13 mouse cellular contexts compared by ENCODE assay signal in the genomic region with DNA sequence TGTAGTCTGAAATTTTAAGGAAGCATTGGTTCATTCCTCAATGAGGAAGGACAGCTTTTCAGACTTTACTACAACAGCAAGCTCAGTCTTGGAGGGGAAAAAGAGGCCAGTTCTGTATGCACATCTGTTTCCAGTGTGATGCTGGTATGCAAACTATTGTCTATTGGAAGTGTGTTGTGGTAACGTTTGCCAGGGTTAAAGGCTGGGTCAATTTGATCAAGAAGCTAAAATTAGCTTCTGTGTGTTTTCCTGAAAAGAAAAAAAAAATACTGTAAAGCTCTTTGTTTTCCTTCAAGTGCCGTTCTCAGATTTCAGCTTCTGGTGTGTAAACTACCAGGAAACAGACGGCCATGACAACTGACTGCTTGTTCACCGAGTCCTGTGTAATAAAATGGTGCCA.
A peak's percentile ranks its signal among the peaks of the same experiment; 100 is the strongest.
DNase-seq lines count a peak whose midpoint lies in the region; ATAC-seq and TF ChIP-seq lines count a peak whose summit lies in the region.
"Had no signal": no experiment of that assay in that cellular context is flagged by ENCODE, and none has a peak within 500 bp of the region (broad histone marks: within the 10 kb centered on the region; RNA-seq: fewer than 3 reads in every experiment).

No protein-coding gene starts in this region.

- no peaks in the 10 kb centered on the region for H3K9me3 ChIP-seq in hindbrain, embryonic 12.5 days (replicated peaks)
- H3K9me3 ChIP-seq in hindbrain, embryonic 10.5 days: no peaks in the 10 kb centered on the region
- H3K9me3 ChIP-seq in embryonic facial prominence, embryonic 14.5 days (ENCODE audit: control insufficient read depth, low read length): no peaks in the 10 kb centered on the region
- H3K9me3 ChIP-seq in midbrain, postnatal 0 days (ENCODE audit: low read length): no peaks in the 10 kb centered on the region
- H3K9me3 ChIP-seq: forebrain, embryonic 15.5 days; midbrain, embryonic 10.5 days had no signal

- 0 out of 2 replicates have a peak overlapping the region, but pooled peaks have one; percentile 7 for H3K27ac ChIP-seq in hindbrain, embryonic 12.5 days
- H3K27ac ChIP-seq in hindbrain, embryonic 10.5 days: no peak overlapping the region
- peak overlapping the region; percentile 82 for H3K27ac ChIP-seq in embryonic facial prominence, embryonic 14.5 days (replicated peaks; ENCODE audit: low read depth, low read length)
- H3K27ac ChIP-seq in midbrain, postnatal 0 days (ENCODE audit: low read depth, low read length): no peak overlapping the region
- H3K27ac ChIP-seq: forebrain, embryonic 15.5 days; midbrain, embryonic 10.5 days had no signal

- H3K4me2 ChIP-seq in hindbrain, embryonic 12.5 days (replicated peaks): no peak overlapping the region
- peak overlapping the region; percentile 44 for H3K4me2 ChIP-seq in embryonic facial prominence, embryonic 14.5 days (ENCODE audit: low read depth, low read length)
- H3K4me2 ChIP-seq in midbrain, postnatal 0 days (ENCODE audit: low read depth, low read length, poor library complexity, severe bottlenecking): no peak overlapping the region
- H3K4me2 ChIP-seq: forebrain, embryonic 15.5 days; liver, embryonic 11.5 days had no signal

- 0 out of 2 replicates have a peak, but pooled peaks cover 3% of the 10 kb centered on the region for H3K4me1 ChIP-seq in hindbrain, embryonic 12.5 days
- no peaks in the 10 kb centered on the region; the same call in 1 of the 2 replicates for H3K4me1 ChIP-seq in hindbrain, embryonic 10.5 days (replicated peaks)
- peaks cover 16% of the 10 kb centered on the region for H3K4me1 ChIP-seq in embryonic facial prominence, embryonic 14.5 days (ENCODE audit: control insufficient read depth, insufficient read depth, low read length)
- no peaks in the 10 kb centered on the region for H3K4me1 ChIP-seq in midbrain, postnatal 0 days (ENCODE audit: insufficient read depth, low read length)
- H3K4me1 ChIP-seq: forebrain, embryonic 15.5 days; midbrain, embryonic 10.5 days had no signal

- ATAC-seq in hindbrain, embryonic 12.5 days (ENCODE audit: low FRiP score): no peak
- peak; percentile 57; the same call in 1 of the 2 replicates for ATAC-seq in embryonic facial prominence, embryonic 14.5 days (ENCODE audit: low read depth)
- no peak for ATAC-seq in midbrain, postnatal 0 days (ENCODE audit: low FRiP score)
- ATAC-seq: forebrain, embryonic 15.5 days had no signal

- H3K4me3 ChIP-seq in hindbrain, embryonic 12.5 days: no peak overlapping the region
- no peak overlapping the region for H3K4me3 ChIP-seq in hindbrain, embryonic 10.5 days
- no peak overlapping the region for H3K4me3 ChIP-seq in embryonic facial prominence, embryonic 14.5 days (ENCODE audit: low read depth, low read length)
- no peak overlapping the region for H3K4me3 ChIP-seq in midbrain, postnatal 0 days (ENCODE audit: low read depth, low read length)
- H3K4me3 ChIP-seq: forebrain, embryonic 15.5 days; midbrain, embryonic 10.5 days had no signal

- no peaks in the 10 kb centered on the region for H3K36me3 ChIP-seq in hindbrain, embryonic 12.5 days
- no peaks in the 10 kb centered on the region for H3K36me3 ChIP-seq in hindbrain, embryonic 10.5 days
- no peaks in the 10 kb centered on the region for H3K36me3 ChIP-seq in embryonic facial prominence, embryonic 14.5 days (ENCODE audit: control insufficient read depth, insufficient read depth, low read length)
- no peaks in the 10 kb centered on the region for H3K36me3 ChIP-seq in midbrain, postnatal 0 days (ENCODE audit: insufficient read depth, low read length)
- H3K36me3 ChIP-seq: forebrain, embryonic 15.5 days; midbrain, embryonic 10.5 days had no signal

- WGBS in hindbrain, embryonic 12.5 days: 26% methylated on average over 4 of the region's 4 CpGs
- 27% methylated on average over 4 of the region's 4 CpGs for WGBS in hindbrain, embryonic 10.5 days
- WGBS in embryonic facial prominence, embryonic 14.5 days: 4% methylated on average over 4 of the region's 4 CpGs
- 42% methylated on average over 4 of the region's 4 CpGs for WGBS in midbrain, postnatal 0 days

- H3K27me3 ChIP-seq in hindbrain, embryonic 12.5 days: no peaks in the 10 kb centered on the region
- H3K27me3 ChIP-seq in hindbrain, embryonic 10.5 days (ENCODE audit: insufficient read depth, poor library complexity, severe bottlenecking): no peaks in the 10 kb centered on the region
- H3K27me3 ChIP-seq in embryonic facial prominence, embryonic 14.5 days (replicated peaks; ENCODE audit: control insufficient read depth, insufficient read depth, low read length): no peaks in the 10 kb centered on the region
- no peaks in the 10 kb centered on the region for H3K27me3 ChIP-seq in midbrain, postnatal 0 days (ENCODE audit: insufficient read depth, low read length)
- H3K27me3 ChIP-seq: forebrain, embryonic 15.5 days had no signal

- no peak for DNase-seq in hindbrain, embryonic 10.5 days (ENCODE audit: low spot score)
- peak; percentile 45 for DNase-seq in 3T3-L1 (ENCODE audit: low read depth, low spot score)
- peak; percentile 28 for DNase-seq in MN1 (ENCODE audit: low spot score)
- DNase-seq in embryonic facial prominence, embryonic 14.5 days (ENCODE audit: low spot score): peak; percentile 80
- no peak for DNase-seq in layer of hippocampus, adult 9-11 months
- no peak for DNase-seq in midbrain, postnatal 0 days (ENCODE audit: low spot score)
- DNase-seq in spleen, adult 12 weeks (ENCODE audit: low spot score): no peak
- DNase-seq: adrenal gland, postnatal 36 days; cerebellum, adult 9-11 months had no signal

- no peak overlapping the region for H3K9ac ChIP-seq in hindbrain, embryonic 12.5 days
- no peak overlapping the region for H3K9ac ChIP-seq in embryonic facial prominence, embryonic 14.5 days (ENCODE audit: low read depth, low read length)
- H3K9ac ChIP-seq in midbrain, postnatal 0 days (replicated peaks; ENCODE audit: low read length, poor library complexity, severe bottlenecking): no peak overlapping the region
- H3K9ac ChIP-seq: forebrain, embryonic 15.5 days had no signal

- no peak for TF ChIP-seq CTCF in midbrain, postnatal 0 days (IDR thresholded peaks at IDR 0.05)

Comparison
In these comparisons a context has a peak if more than half of its experiments do, and no peak if none do; other contexts are left out.
1. H3K27ac ChIP-seq: peak in hindbrain, embryonic 12.5 days (single experiment) and embryonic facial prominence, embryonic 14.5 days (single experiment); none in hindbrain, embryonic 10.5 days (single experiment) and midbrain, postnatal 0 days (single experiment).
2. DNase-seq: peak in 3T3-L1 (single experiment), MN1 (single experiment) and embryonic facial prominence, embryonic 14.5 days (single experiment); none in hindbrain, embryonic 10.5 days (single experiment), layer of hippocampus, adult 9-11 months (single experiment), midbrain, postnatal 0 days (single experiment) and spleen, adult 12 weeks (single experiment).